Mouse (Mus musculus) midbrain, embryonic 11.5 days (tissue): Measurements from ENCODE around the gene Diras1. TPM values are rescaled to one million over a fixed set of nuclear protein-coding genes. Genes with fewer than 3 reads are reported as not detected.
"Not testable (repeated sequence)": the region's sequence is repeated elsewhere in the genome, so short reads cannot be mapped to it uniquely, and the experiment has no call there.

Source experiments
- ATAC-seq: fragments of 200-750 bp; cut with Nextera tagmentation; 2 replicates; pipeline ENCODE4 v1.8.0; 2017; ENCODE audit warnings: moderate TSS enrichment, moderate library complexity; ENCODE audit not compliant: low FRiP score
- DNase-seq: peaks from one replicate; pipeline ENCODE4 v3.0.0; 2015; ENCODE audit warnings: low spot score; ENCODE audit errors: missing footprints
- H3K27ac ChIP-seq: fragments of 300-500 bp; sonication (generic); 2 replicates; pipeline ENCODE4 v1.5.1; 2014; ENCODE audit warnings: low read depth, low read length
- H3K27me3 ChIP-seq: fragments of 300-500 bp; sonication (generic); 2 replicates; pipeline ENCODE4 v1.6.1; 2014; ENCODE audit warnings: mild to moderate bottlenecking, low read length, moderate library complexity, mixed read lengths; ENCODE audit not compliant: control insufficient read depth, insufficient read depth
- H3K36me3 ChIP-seq: fragments of 300-500 bp; sonication (generic); 2 replicates; pipeline ENCODE4 v1.6.1; 2014; ENCODE audit warnings: mild to moderate bottlenecking, low read length, moderate library complexity, mixed read lengths; ENCODE audit not compliant: control insufficient read depth, insufficient read depth
- H3K4me1 ChIP-seq: fragments of 300-500 bp; sonication (generic); 2 replicates; pipeline ENCODE4 v1.6.1; 2014; ENCODE audit warnings: low read length; ENCODE audit not compliant: control insufficient read depth, insufficient read depth
- H3K4me2 ChIP-seq: fragments of 300-500 bp; sonication (generic); 2 replicates; pipeline ENCODE4 v1.6.1; 2014; ENCODE audit warnings: mild to moderate bottlenecking, moderate library complexity
- H3K4me3 ChIP-seq: fragments of 300-500 bp; sonication (generic); 2 replicates; pipeline ENCODE4 v1.5.1; 2014; ENCODE audit warnings: low read depth, low read length
- H3K9ac ChIP-seq: fragments of 300-500 bp; sonication (generic); 2 replicates; pipeline ENCODE4 v1.6.1; 2014; ENCODE audit warnings: low read length
- H3K9me3 ChIP-seq: fragments of 300-500 bp; sonication (generic); 2 replicates; pipeline ENCODE4 v1.6.1; 2016; ENCODE audit warnings: low read length; ENCODE audit not compliant: control insufficient read depth
- WGBS: fragments of 180-500 bp; shearing (Covaris S2); extraction: QIAGEN DNeasy Blood & Tissue Kit; methylation state at CpG from one replicate; pipeline ENCODE4 v1.1.7; 2014; 5-methylcytosine and 5-hydroxymethylcytosine counted together
- polyA plus RNA-seq: library from polyadenylated mRNA; unstranded; fragments of >200 nt; fragmentation: Nextera tagmentation; extraction: Ambion mirVana; gene quantifications from 2 replicates; pipeline ENCODE4 v1.2.1, GENCODE M21; 2014

Diras1 gene
- polyA plus RNA-seq, result 3.1 and 3.3 TPM in 2 replicates

DNA sequence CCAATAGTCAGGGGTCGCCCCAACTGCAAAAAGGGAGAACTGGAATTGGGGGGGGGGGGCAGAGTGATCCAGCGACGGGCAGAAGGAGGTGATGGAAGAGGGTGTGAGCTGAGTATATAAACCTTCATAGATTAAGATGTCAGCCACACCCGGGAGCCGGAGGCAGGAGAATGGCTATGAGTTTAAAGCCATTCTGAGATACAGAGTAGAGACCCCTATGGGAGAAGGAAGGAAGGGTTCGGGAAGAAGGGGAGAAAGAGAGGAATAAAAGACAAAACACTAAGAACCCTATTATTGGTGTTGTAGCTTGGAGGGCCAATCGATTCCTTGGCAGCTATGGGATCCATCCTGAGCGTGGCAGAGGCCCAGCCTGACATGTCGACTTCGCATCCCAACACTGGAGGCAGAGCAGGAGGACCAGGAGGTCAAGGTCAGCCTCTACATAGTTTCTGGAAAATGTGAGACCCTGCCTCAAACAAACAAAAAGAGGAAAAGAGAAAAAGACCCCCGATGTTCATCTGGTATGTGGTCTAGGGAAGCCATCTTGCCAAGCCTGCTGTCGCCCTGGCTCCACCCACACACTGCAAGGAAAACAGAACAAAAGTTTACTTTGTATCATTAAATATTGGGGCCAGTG lies at the start of gene Diras1:
Gene Diras1, minus strand, starts transcription at position 24 of the 637 bp plus-strand sequence.
- Histone ChIP-seq H3K9ac (peak within 1 kb of the TSS; percentile 65), H3K4me2 (peak within 1 kb of the TSS; percentile 73), H3K4me1 (peaks cover 7% of the 10 kb centered on the region; the same call in 1 of the 2 replicates), H3K27ac (no peak within 1 kb of the TSS), H3K36me3 (peaks cover under 1% of the 10 kb centered on the region; the same call in 1 of the 2 replicates), H3K9me3 (no peaks in the 10 kb centered on the region), H3K27me3 (peaks cover 7% of the 10 kb centered on the region), H3K4me3 (peak within 1 kb of the TSS; percentile 39)
- WGBS, result 48% methylated on average over 12 of the region's 12 CpGs
- DNase-seq (peak; percentile 82), ATAC-seq (no peak)

DNA sequence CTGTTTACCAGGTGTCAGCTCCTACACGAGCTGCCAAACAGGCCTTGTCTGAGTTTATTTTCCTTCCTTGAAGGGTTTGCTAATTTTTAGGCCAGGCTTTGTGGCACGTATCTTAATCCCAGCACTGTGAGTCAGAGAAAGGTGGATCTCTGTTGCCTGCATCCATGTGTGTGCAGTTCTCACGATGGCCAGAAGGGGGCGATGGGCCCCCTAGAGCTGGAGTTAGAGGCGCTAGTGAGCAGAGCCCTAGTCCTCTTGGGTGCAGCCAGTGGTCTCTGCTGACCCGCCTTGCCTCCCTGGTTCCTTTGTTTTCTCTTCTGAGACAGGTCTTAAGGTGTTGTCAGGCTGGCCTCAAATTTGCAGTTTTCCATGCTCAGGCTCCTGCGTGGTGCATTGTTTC lies 48.0 kb upstream of the Diras1 start:
- Histone ChIP-seq H3K36me3 (peaks cover 17% of the 10 kb centered on the region), H3K4me3 (no peak overlapping the region), H3K9ac (no peak overlapping the region), H3K4me2 (no peak overlapping the region), H3K27ac (no peak overlapping the region), H3K4me1 (peaks cover 12% of the 10 kb centered on the region), H3K9me3 (no peaks in the 10 kb centered on the region), H3K27me3 (no peaks in the 10 kb centered on the region)
- DNase-seq (no peak), ATAC-seq (no peak)
- 67% methylated on average over 7 of the region's 7 CpGs for WGBS

DNA sequence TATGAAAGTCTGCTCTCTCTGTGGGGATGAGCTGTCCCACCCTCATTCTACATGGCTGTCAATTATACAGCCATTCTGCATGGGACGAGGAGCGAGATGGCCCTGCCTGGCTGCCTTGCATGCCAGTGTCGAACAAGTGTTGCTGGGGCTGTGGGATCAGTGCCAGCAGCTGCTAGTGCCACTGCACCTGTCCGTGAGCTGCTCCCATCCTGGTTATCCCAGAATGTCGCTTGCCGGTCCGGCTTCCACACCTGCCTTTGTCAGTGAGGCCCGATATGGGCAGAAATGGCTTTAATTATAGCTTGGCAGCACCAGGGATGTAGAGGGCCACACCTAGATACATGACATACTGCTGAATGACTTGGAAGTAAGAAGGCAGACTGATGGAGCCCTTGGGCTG lies 46.8 kb upstream of the Diras1 start:
- WGBS, result 97% methylated on average over 8 of the region's 8 CpGs
- H3K27ac ChIP-seq, result no peak overlapping the region
- H3K4me3 ChIP-seq, result no peak overlapping the region
- ATAC-seq, result no peak
- DNase-seq, result no peak
- H3K9me3 ChIP-seq, result no peaks in the 10 kb centered on the region
- H3K4me1 ChIP-seq, result peaks cover 12% of the 10 kb centered on the region
- H3K4me2 ChIP-seq, result no peak overlapping the region
- H3K36me3 ChIP-seq, result peaks cover 13% of the 10 kb centered on the region
- H3K9ac ChIP-seq, result no peak overlapping the region
- H3K27me3 ChIP-seq, result no peaks in the 10 kb centered on the region

- Histone ChIP-seq H3K36me3 (peaks cover 9% of the 10 kb centered on the region), H3K4me2 (peak within 1 kb of the TSS; percentile 80), H3K27ac (peak within 1 kb of the TSS; percentile 25; the same call in 1 of the 2 replicates), H3K9me3 (no peaks in the 10 kb centered on the region), H3K27me3 (no peaks in the 10 kb centered on the region), H3K9ac (peak within 1 kb of the TSS; percentile 70), H3K4me3 (peak within 1 kb of the TSS; percentile 56), H3K4me1 (peaks cover 12% of the 10 kb centered on the region)
- ATAC-seq (peak; percentile 96), DNase-seq (peak; percentile 99)
- under 1% methylated on average over 35 of the region's 35 CpGs for WGBS
These were observed 44.4 kb upstream of the Diras1 start, which contains the start of gene Thop1 for GRCm38 (mm10) chr10:81069836-81070235. Gene Thop1, plus strand, starts transcription at chr10:81070035.

GRCm38 (mm10) chr10:81068706-81069105 lies 43.2 kb upstream of the Diras1 start:
- no peak overlapping the region for H3K27ac ChIP-seq
- H3K4me2 ChIP-seq, result no peak overlapping the region
- peaks cover 6% of the 10 kb centered on the region; the same call in 1 of the 2 replicates for H3K36me3 ChIP-seq
- H3K4me3 ChIP-seq, result no peak overlapping the region
- H3K27me3 ChIP-seq, result no peaks in the 10 kb centered on the region
- DNase-seq (no peak), ATAC-seq (no peak)
- 76% methylated on average over 5 of the region's 5 CpGs for WGBS
- no peaks in the 10 kb centered on the region for H3K9me3 ChIP-seq
- H3K4me1 ChIP-seq, result peaks cover 12% of the 10 kb centered on the region
- H3K9ac ChIP-seq, result no peak overlapping the region

DNA sequence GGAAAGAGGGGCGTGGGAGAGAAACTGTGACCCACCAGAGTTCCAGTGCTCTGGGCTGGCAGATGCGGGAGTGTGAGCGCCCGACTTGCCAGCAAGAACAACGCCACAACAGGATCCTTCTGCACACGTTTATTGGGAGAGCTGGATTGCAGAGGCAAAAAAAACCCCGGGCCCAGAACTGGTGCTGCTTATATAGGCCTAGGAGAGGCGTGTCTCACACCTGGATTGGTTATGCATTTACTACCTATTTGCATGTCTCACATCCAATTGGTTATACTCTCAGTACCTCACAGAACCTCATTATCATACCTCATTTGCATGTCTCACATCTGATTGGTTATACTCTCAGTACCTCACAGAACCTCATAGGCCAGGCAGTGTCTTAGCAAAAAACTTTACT lies 39.1 kb upstream of the Diras1 start:
- not testable (repeated sequence) for H3K4me2 ChIP-seq, H3K4me1 ChIP-seq, H3K27me3 ChIP-seq, DNase-seq, H3K9me3 ChIP-seq, H3K9ac ChIP-seq, H3K36me3 ChIP-seq, ATAC-seq, H3K27ac ChIP-seq, H3K4me3 ChIP-seq
- 85% methylated on average over 8 of the region's 8 CpGs for WGBS

GRCm38 (mm10) chr10:81062710-81063109 lies 37.2 kb upstream of the Diras1 start:
- Histone ChIP-seq H3K9ac (no peak overlapping the region), H3K4me3 (no peak overlapping the region), H3K4me2 (no peak overlapping the region), H3K36me3 (no peaks in the 10 kb centered on the region), H3K4me1 (peaks cover 15% of the 10 kb centered on the region), H3K27me3 (no peaks in the 10 kb centered on the region), H3K27ac (no peak overlapping the region), H3K9me3 (no peaks in the 10 kb centered on the region)
- DNase-seq (no peak), ATAC-seq (no peak)
- 69% methylated on average over 4 of the region's 4 CpGs for WGBS

DNA sequence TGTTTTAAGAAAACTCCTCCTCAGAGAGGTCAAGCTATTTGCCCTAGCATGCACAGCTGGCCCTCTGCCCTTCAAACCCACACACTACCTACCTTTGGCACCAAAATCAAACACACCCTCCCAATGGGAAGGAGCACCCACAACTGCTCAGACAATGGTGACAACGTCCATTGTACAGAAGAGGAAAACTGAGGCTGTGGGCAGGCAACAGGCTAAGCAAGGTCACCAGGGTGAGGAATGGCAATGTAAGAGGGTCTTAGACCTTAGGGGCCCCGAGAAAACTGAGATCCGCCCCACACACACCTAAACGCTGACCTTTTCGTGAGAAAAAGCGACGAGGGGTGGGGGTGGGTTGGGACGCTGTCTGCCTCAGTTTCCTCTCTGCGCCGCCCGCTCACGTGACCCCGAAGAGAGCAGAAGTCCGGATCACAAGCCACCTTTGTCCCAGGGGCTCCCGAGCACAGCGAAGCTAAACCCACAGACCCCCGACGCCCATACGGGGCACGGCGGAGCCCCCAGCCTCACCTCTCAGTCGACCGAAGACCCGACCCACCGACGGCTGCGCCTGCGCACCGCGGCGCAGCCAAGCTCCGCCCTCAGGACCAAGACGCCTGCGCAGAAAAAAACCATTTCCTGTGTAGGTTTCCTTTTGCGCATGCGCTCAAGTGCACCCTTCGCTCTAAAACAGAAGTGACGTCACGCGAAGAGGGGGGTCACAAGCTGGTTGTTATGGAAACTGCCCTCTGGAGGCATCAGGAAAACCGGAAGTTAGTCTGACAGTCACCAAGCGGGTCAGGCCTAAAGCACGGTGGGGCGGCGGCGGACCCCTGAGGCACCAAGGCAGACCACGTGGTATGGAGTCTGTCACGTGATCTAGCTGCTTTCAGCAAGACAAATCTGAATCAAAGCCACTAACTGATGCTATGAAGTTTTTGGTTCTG lies 34.4 kb upstream of the Diras1 start, which contains the start of gene Sgta:
Gene Sgta, minus strand, starts transcription at position 579 of the 941 bp plus-strand sequence.
- H3K4me2 ChIP-seq, result peak within 1 kb of the TSS; percentile 76
- peak within 1 kb of the TSS; percentile 83 for H3K9ac ChIP-seq
- no peaks in the 10 kb centered on the region for H3K9me3 ChIP-seq
- H3K4me3 ChIP-seq, result peak within 1 kb of the TSS; percentile 77
- ATAC-seq, result peak; percentile 97
- under 1% methylated on average over 48 of the region's 48 CpGs for WGBS
- no peaks in the 10 kb centered on the region for H3K27me3 ChIP-seq
- DNase-seq, result peak; percentile 100
- H3K36me3 ChIP-seq, result no peaks in the 10 kb centered on the region
- H3K4me1 ChIP-seq, result peaks cover 15% of the 10 kb centered on the region
- H3K27ac ChIP-seq, result no peak within 1 kb of the TSS
